Mouse (Mus musculus) ES-E14 (cell line): ENCODE measurements at regions not wholly inside any gene's neighbourhood (a gene's known extent, or its start where the extent isn't known, plus 50 kb on each side); places are given as distances from the start of the nearest gene placed in this dataset.

ENCODE experiments used
- DNase-seq: peaks from one replicate; pipeline ENCODE4 v3.0.0-alpha.2; 2013; ENCODE audit warnings: low read depth, low spot score
- H3K27ac ChIP-seq: 2 replicates; pipeline ENCODE4 v1.5.1; 2012; ENCODE audit warnings: low read depth, mild to moderate bottlenecking, low read length, moderate library complexity, mixed read lengths; ENCODE audit not compliant: poor library complexity, insufficient read depth, severe bottlenecking
- H3K36me3 ChIP-seq: 2 replicates; pipeline ENCODE4 v1.6.1; 2012; ENCODE audit warnings: mild to moderate bottlenecking, low read length, moderate library complexity, mixed read lengths; ENCODE audit not compliant: control insufficient read depth, poor library complexity, insufficient read depth, severe bottlenecking
- H3K4me1 ChIP-seq, 2 experiments: fragments of 150-350 bp in 1 of 2; sonication (generic) in 1 of 2; 2 replicates each; pipeline ENCODE4 v1.6.1; 2012; ENCODE audit warnings: low read length in 2 of 2, mild to moderate bottlenecking in 1 of 2, mixed read lengths in 1 of 2; ENCODE audit not compliant: control insufficient read depth in 2 of 2, insufficient read depth in 2 of 2, poor library complexity in 1 of 2
- H3K4me3 ChIP-seq, 2 experiments: fragments of 150-350 bp in 1 of 2; sonication (generic) in 1 of 2; 2 replicates each; pipeline ENCODE4 v1.5.1; 2012; ENCODE audit warnings: low read length in 2 of 2, low read depth in 1 of 2, mild to moderate bottlenecking in 1 of 2, mixed read lengths in 1 of 2; ENCODE audit not compliant: insufficient read depth in 1 of 2, poor library complexity in 1 of 2, severe bottlenecking in 1 of 2
- H3K9ac ChIP-seq: 2 replicates; pipeline ENCODE4 v1.6.1; 2012; ENCODE audit warnings: low read depth, mild to moderate bottlenecking, low read length, mixed read lengths; ENCODE audit not compliant: poor library complexity, insufficient read depth, severe bottlenecking
- H3K9me3 ChIP-seq: fragments of 150-350 bp; sonication (generic); 2 replicates; pipeline ENCODE4 v1.6.1; 2012; ENCODE audit warnings: low read depth, mild to moderate bottlenecking, low read length; ENCODE audit not compliant: control insufficient read depth, insufficient read depth
- CHD2 ChIP-seq: IDR thresholded peaks from 2 replicates; pipeline ENCODE4 v1.6.1; 2014; ENCODE audit warnings: mild to moderate bottlenecking, low read depth, low read length, inconsistent platforms
- HCFC1 ChIP-seq: IDR thresholded peaks from 2 replicates; pipeline ENCODE4 v1.6.1; 2012; ENCODE audit warnings: low read length, inconsistent platforms, borderline replicate concordance; ENCODE audit not compliant: insufficient read depth
- MAFK ChIP-seq: IDR thresholded peaks from 2 replicates; pipeline ENCODE4 v1.6.1; 2014; ENCODE audit warnings: mild to moderate bottlenecking, low read depth, low read length, inconsistent platforms; ENCODE audit not compliant: insufficient read depth
- ZC3H11A ChIP-seq: IDR thresholded peaks from 2 replicates; pipeline ENCODE4 v1.6.1; 2012; ENCODE audit warnings: low read depth, mild to moderate bottlenecking, inconsistent platforms, low read length, borderline replicate concordance
- ZNF384 ChIP-seq: IDR thresholded peaks from 2 replicates; pipeline ENCODE4 v1.6.1; 2012; ENCODE audit warnings: low read depth, low read length, inconsistent platforms
- in situ Hi-C, 2 experiments: fragments of 600-800 bp; cut with MboI; formaldehyde crosslinking; loops; one replicate each; pipeline ENCODE4 v1.15.1; 2025; ENCODE audit warnings: low sequenced_read_pairs in 2 of 2, inconsistent platforms in 1 of 2; ENCODE audit not compliant: unreplicated experiment in 2 of 2

DNA sequence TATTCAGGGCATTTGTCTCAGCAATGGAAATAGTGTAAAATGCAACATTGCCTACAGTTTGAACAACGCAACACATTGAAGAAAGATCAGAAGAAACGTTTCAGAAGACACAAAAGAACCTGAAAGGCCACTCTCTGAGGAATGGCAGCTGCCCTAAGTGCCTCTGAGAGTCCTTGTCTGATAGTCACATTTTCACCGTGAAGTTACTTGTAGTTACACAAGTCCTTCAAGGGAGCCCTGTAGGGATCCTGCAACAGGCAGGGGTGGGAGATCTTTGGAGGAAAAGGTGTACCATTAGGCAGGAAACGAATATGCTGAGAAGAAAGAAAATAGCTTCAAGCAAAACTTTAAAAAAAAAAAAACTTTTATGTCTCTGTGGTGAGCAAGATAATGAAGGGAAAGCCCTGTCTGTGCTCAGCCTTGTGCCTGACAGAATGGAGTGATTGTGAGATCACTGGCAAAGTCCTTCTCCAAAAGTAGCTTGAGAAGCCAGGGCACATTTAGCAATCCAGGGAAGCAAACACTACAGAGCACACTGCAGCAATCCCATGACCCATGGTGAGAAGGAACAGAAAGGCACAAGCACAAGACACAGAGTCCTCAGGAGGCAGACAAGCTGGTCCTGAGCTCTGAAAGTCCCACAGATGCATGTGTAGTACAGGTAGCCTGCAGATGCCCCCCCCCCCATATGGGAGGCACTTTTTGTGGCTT lies 112.3 kb upstream of the Tnfaip3 start:
- TF ChIP-seq MAFK (no peak), ZC3H11A (no peak), ZNF384 (no peak), CHD2 (no peak), HCFC1 (no peak)
- no peaks in the 10 kb centered on the region for H3K9me3 ChIP-seq
- DNase-seq, result no peak
- in situ Hi-C loops, result no loop called here
- no peaks in the 10 kb centered on the region for H3K36me3 ChIP-seq
- no peak overlapping the region for H3K9ac ChIP-seq
- H3K4me1 ChIP-seq, result peaks cover 0 to 3% of the 10 kb centered on the region in 2 experiments; a peak in 1 of 4 replicates
- H3K27ac ChIP-seq, result no peak overlapping the region
- no peak overlapping the region for H3K4me3 ChIP-seq

DNA sequence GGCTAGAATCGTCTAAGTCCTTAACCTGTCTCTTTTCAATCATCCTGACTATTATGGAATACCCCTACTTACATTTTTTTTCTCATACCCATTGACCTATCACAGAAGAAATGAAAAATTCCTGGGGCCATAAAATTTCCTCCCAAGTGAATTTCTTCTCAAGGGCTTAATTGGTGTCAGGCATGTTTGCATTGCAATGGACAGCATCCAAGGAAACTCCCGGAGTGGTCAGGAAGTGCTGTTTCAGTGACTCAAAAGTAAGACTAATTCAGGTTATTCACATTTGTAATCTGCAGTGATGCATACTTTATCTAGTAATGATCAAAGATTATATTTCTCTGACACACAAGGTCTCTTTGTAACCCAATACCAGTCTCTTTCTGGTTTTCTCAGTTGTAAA lies 111.5 kb upstream of the Tnfaip3 start:
- Histone ChIP-seq H3K4me3 (no peak overlapping the region), H3K36me3 (no peaks in the 10 kb centered on the region), H3K27ac (no peak overlapping the region), H3K4me1 (peaks cover 0 to 3% of the 10 kb centered on the region in 2 experiments; a peak in 1 of 4 replicates), H3K9me3 (no peaks in the 10 kb centered on the region), H3K9ac (no peak overlapping the region)
- in situ Hi-C loops, result no loop called here
- DNase-seq, result no peak
- no peak for TF ChIP-seq MAFK
- no peak for TF ChIP-seq CHD2
- no peak for TF ChIP-seq ZNF384
- TF ChIP-seq ZC3H11A, result no peak
- TF ChIP-seq HCFC1, result no peak

- no peak overlapping the region for H3K9ac ChIP-seq
- no peaks in the 10 kb centered on the region for H3K36me3 ChIP-seq
- no peaks in the 10 kb centered on the region for H3K9me3 ChIP-seq
- no peak overlapping the region for H3K4me3 ChIP-seq
- no peak for DNase-seq
- in situ Hi-C loops, result no loop called here
- H3K4me1 ChIP-seq, result peaks cover 0 to 3% of the 10 kb centered on the region in 2 experiments; a peak in 1 of 4 replicates
- H3K27ac ChIP-seq, result no peak overlapping the region
- TF ChIP-seq MAFK, result no peak
- TF ChIP-seq ZC3H11A, result no peak
- no peak for TF ChIP-seq HCFC1
- no peak for TF ChIP-seq CHD2
- no peak for TF ChIP-seq ZNF384
Observed at GRCm38 (mm10) chr10:19126438-19126837, 111.0 kb upstream of the Tnfaip3 start.

DNA sequence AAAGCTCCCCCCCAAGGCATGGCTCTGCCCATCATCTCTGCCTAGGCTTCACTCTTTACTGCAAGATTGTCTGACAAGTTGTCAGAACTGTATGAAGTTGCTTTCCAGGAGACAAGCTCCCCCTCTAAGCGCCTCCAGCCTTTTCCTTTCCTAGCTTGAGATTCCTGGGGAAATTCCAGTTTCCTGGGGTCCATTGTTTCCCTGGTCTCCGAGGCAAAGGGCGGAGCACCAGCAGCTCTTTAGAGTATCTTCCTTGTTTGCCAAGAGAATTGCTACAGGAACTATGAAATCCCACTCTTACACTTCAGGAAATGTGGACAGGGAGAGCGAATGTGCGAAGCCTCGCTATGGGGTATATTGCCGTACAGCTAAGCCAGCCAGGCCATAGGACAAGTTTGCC lies 108.2 kb upstream of the Tnfaip3 start:
- peak; percentile 24 for DNase-seq
- Histone ChIP-seq H3K36me3 (no peaks in the 10 kb centered on the region), H3K27ac (no peak overlapping the region), H3K9me3 (no peaks in the 10 kb centered on the region), H3K4me1 (peaks cover 0 to 3% of the 10 kb centered on the region in 2 experiments; a peak in 1 of 4 replicates), H3K9ac (no peak overlapping the region), H3K4me3 (no peak overlapping the region)
- TF ChIP-seq ZC3H11A, result no peak
- no peak for TF ChIP-seq HCFC1
- TF ChIP-seq MAFK, result no peak
- no peak for TF ChIP-seq CHD2
- TF ChIP-seq ZNF384, result no peak
- in situ Hi-C loops, result no loop called here
